Mouse (Mus musculus) limb, embryonic 10.5 days (tissue): ENCODE measurements around the gene C1qtnf1. TPM values are rescaled to one million over a fixed set of nuclear protein-coding genes. Genes with fewer than 3 reads are reported as not detected.

ENCODE experiments used
- DNase-seq: peaks from one replicate; pipeline ENCODE4 v3.0.0-alpha.2; 2017; ENCODE audit warnings: low spot score
- H3K27ac ChIP-seq: fragments of 300-500 bp; sonication (generic); 2 replicates; pipeline ENCODE4 v1.5.1; 2016; ENCODE audit warnings: mild to moderate bottlenecking
- H3K27me3 ChIP-seq: fragments of 300-500 bp; sonication (generic); 2 replicates; pipeline ENCODE4 v1.6.1; 2016; ENCODE audit warnings: low read depth, mild to moderate bottlenecking; ENCODE audit not compliant: poor library complexity, severe bottlenecking
- H3K36me3 ChIP-seq: fragments of 300-500 bp; sonication (generic); 2 replicates; pipeline ENCODE4 v1.6.1; 2016; ENCODE audit warnings: mild to moderate bottlenecking, moderate library complexity
- H3K4me1 ChIP-seq: fragments of 300-500 bp; sonication (generic); 2 replicates; pipeline ENCODE4 v1.6.1; 2016
- H3K4me3 ChIP-seq: fragments of 300-500 bp; sonication (generic); 2 replicates; pipeline ENCODE4 v1.5.1; 2016; ENCODE audit warnings: mild to moderate bottlenecking, moderate library complexity
- H3K9me3 ChIP-seq: fragments of 300-500 bp; sonication (generic); replicated peaks from 2 replicates; pipeline ENCODE4 v1.6.1; 2016; ENCODE audit warnings: mild to moderate bottlenecking
- WGBS: fragments of 180-500 bp; shearing (Covaris S2); methylation state at CpG from one replicate; pipeline ENCODE4 v1.1.7; 2016; 5-methylcytosine and 5-hydroxymethylcytosine counted together
- polyA plus RNA-seq: library from polyadenylated mRNA; unstranded; fragments of >200 nt; fragmentation: Nextera tagmentation; extraction: Ambion mirVana; gene quantifications from 2 replicates; pipeline ENCODE4 v1.2.1, GENCODE M21; 2016

Gene C1qtnf1
- polyA plus RNA-seq, 1 experiment from 2014 or later: 3.1 TPM

DNA sequence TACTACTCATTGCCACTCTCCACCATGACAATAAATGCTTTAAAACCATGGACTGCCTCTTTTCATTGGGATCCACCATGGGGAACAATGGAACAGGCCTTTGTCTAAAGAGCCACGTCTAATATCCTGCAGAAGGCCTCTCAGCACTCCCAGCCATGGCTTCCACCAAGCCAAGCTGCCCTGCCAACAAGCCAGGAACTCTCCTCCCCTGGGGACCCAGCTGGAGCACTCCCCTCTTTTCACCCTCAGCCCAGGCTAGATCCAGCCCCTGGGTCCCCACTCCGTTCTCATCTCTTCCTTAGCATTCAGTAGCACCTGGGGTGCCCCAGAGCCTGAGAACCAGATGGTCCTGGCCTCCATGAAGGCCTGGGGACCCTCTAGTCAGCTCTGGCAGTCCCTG lies 25.0 kb downstream of the C1qtnf1 start:
- no peak for DNase-seq
- WGBS: 73% methylated on average over 2 of the region's 2 CpGs
- no peaks in the 10 kb centered on the region for H3K36me3 ChIP-seq
- no peaks in the 10 kb centered on the region for H3K27me3 ChIP-seq
- peaks cover 3% of the 10 kb centered on the region; the same call in 1 of the 2 replicates for H3K4me1 ChIP-seq
- H3K4me3 ChIP-seq: no peak overlapping the region
- H3K9me3 ChIP-seq: no peaks in the 10 kb centered on the region
- no peak overlapping the region for H3K27ac ChIP-seq

DNA sequence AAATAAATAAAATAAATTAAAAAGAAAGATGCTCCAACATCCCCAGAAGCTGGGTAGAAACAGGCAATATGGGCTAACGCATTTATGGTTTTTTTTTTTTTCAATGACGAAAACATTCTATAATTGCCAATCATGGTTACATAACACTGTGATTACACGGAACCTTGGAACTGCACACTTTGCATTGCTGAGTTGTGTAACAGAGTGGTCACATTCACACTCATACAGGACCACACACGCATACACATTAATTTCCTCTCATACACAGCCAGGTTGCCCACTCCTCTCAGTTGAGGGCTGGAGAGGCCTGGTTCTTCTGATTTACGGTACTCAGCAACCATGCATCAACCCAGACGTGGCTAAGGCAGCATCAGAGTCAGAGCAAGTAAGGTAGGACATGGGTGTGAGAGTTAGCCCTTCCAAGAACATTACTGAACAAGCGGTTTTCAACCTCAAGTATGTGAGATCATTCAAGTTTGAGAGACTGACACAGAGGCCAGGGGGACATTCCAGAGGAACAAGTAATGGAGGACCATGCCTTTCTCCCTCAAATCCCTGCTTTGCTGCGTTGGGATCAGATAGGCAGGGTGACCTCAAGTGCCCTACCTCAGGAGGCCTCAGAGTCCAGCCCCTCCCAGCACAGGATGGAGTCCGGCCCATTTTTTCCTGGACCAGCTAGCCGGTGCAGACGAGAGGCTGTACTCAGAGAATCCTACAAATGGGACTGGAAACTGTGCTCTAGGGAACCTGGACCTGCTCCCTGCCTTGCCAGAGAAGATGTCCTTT lies 26.1 kb downstream of the C1qtnf1 start:
- Histone ChIP-seq H3K4me1 (peaks cover 6% of the 10 kb centered on the region), H3K9me3 (no peaks in the 10 kb centered on the region), H3K36me3 (no peaks in the 10 kb centered on the region), H3K27me3 (no peaks in the 10 kb centered on the region), H3K27ac (no peak overlapping the region), H3K4me3 (no peak overlapping the region)
- no peak for DNase-seq
- WGBS: 78% methylated on average over 11 of the region's 11 CpGs

DNA sequence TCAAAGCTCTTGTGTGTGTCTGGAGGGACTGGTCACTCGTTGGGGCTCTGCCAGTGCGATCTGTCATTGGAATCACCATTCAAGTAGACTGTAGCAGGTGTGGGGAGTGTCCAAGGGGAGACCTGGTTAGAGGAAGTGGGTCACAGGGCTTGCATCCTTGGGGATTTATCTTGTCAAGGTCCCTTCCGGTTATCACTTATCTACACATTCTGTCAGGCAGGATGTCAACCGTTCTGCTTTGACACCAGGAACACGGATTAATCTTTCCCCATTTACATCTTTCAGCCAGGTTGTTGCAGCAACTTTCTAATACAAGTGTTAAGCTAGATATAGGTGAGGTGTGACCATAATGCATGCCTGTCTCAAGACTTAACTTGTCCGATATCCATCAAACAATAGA lies 27.8 kb downstream of the C1qtnf1 start:
- WGBS: 89% methylated on average over 6 of the region's 6 CpGs
- H3K9me3 ChIP-seq: no peaks in the 10 kb centered on the region
- DNase-seq: no peak
- H3K4me1 ChIP-seq: peaks cover 13% of the 10 kb centered on the region
- H3K27me3 ChIP-seq: no peaks in the 10 kb centered on the region
- no peaks in the 10 kb centered on the region for H3K36me3 ChIP-seq
- no peak overlapping the region for H3K27ac ChIP-seq
- H3K4me3 ChIP-seq: no peak overlapping the region

DNA sequence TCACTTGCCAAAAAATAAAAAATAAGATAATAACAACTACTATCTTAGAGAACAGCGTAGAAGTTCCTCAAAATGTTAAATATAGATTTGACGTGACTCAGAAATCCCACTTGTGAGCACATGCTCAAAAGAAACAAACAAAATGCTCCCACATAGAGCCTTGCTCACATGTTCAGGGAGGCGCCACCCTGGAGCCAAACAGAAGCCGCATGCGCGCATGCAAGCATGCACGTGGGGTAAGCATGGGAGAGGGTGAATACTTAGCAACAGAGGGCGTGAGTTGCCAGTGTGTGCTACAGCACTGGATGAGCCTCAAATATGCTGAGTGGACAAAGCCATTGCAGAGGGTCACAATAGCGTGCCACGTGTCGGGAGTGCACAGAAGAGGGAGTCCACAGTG lies 28.9 kb downstream of the C1qtnf1 start:
- WGBS: 85% methylated on average over 11 of the region's 11 CpGs
- DNase-seq: no peak
- peaks cover 13% of the 10 kb centered on the region for H3K4me1 ChIP-seq

DNA sequence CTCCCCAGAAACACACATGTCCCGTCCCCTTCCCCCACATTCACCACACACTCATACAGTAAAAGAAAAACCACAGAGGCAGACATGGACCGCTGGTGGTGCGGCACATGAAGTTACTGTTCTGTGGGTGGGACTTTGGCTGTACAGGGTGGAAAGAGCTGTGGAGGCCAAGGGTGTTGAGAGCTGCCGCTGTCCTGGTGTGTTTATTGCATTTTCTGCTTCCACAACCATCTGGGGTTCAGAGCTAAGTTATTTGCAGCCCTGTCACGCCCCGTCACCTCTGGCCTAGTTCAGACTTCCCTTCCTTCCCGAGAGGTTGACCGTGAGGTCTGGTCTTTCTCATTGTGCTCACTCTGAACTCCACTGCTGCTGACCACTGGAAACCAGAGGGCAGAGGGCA lies 31.0 kb downstream of the C1qtnf1 start:
- no peak for DNase-seq
- peak overlapping the region; percentile 7; the same call in 1 of the 2 replicates for H3K4me3 ChIP-seq
- WGBS: 28% methylated on average over 8 of the region's 8 CpGs
- no peaks in the 10 kb centered on the region for H3K36me3 ChIP-seq
- no peaks in the 10 kb centered on the region for H3K9me3 ChIP-seq
- peaks cover 13% of the 10 kb centered on the region for H3K4me1 ChIP-seq
- H3K27ac ChIP-seq: peak overlapping the region; percentile 58
- no peaks in the 10 kb centered on the region for H3K27me3 ChIP-seq

More for the DNA sequence above, 28.9 kb downstream of the C1qtnf1 start:
- no peaks in the 10 kb centered on the region for H3K36me3 ChIP-seq
- H3K4me3 ChIP-seq: no peak overlapping the region
- H3K9me3 ChIP-seq: no peaks in the 10 kb centered on the region
- H3K27ac ChIP-seq: no peak overlapping the region
- H3K27me3 ChIP-seq: no peaks in the 10 kb centered on the region

DNA sequence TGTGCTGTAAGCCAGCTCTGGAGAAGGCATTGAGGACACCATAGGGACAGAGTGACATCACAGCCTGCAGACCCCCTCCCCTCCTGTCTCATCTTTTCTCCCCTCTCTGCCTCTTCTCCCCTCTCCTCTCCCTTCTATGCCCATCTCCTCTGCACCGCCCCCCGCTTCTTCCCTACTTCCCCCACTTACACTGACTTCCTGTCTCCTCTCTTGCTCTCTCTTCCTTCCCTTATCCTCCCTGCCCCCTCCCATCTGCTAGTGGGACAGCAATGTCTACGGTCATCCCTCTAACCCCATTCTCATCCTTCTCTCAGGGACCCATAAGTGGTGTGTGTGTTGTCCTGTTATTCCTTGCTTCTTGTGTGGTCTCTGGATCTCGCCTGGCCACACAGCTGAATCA lies 31.5 kb downstream of the C1qtnf1 start:
- 66% methylated on average over 4 of the region's 4 CpGs for WGBS
- H3K27ac ChIP-seq: peak overlapping the region; percentile 58; the same call in 1 of the 2 replicates
- no peaks in the 10 kb centered on the region for H3K9me3 ChIP-seq
- H3K27me3 ChIP-seq: no peaks in the 10 kb centered on the region
- no peak overlapping the region for H3K4me3 ChIP-seq
- H3K36me3 ChIP-seq: no peaks in the 10 kb centered on the region
- no peak for DNase-seq
- H3K4me1 ChIP-seq: peaks cover 15% of the 10 kb centered on the region

DNA sequence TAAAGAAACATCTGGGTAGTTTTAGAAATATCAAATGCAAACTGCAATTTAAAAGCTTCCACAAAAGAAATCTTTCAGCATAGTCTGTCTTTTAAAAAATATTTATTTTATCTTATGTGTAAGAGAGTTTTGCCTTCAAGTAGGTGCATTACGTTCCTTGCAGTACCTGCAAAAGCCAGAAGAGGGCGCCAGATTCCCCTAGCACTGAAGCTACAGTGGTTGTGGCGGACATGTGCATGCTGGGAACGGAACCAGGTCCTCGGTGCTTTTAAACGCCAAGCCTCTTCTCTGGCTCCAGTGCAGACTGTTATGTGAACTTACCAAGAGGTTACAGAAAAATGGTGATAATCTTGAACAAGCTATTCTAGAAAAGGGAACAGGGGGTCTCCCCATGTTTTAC lies 32.3 kb downstream of the C1qtnf1 start:
- H3K4me3 ChIP-seq: no peak overlapping the region
- H3K27ac ChIP-seq: no peak overlapping the region
- no peaks in the 10 kb centered on the region for H3K27me3 ChIP-seq
- peaks cover 18% of the 10 kb centered on the region for H3K4me1 ChIP-seq
- peak; percentile 53 for DNase-seq
- WGBS: 70% methylated on average over 6 of the region's 6 CpGs
- H3K36me3 ChIP-seq: no peaks in the 10 kb centered on the region
- no peaks in the 10 kb centered on the region for H3K9me3 ChIP-seq

DNA sequence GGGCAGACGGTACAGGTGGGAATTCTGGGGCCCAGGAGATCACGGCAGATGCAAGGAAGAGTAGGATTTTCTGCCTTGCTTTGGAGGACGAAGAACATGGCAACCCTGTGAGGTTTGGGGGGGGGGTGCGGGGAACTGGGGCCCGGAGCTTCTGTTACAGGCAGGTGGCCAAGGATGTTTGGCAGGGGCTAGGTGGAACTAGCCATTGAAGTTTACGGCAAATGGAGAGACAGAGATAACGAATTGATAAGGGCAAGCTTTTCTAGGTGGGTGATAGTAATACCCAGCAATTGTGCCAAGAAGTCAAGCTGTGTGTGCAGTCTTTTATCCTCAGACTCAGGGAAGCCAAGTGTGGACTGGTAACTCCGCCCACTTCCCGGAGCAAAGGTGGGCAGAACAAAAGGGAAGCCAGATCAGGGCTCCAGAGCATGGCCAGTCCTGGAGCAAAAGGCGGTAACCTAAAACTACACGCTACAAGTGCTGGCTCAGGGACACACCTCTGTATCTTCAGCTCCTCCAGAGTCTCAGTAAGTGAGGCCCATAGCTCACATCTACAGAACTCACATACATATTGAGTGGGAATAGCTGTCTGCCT lies 39.5 kb downstream of the C1qtnf1 start:
- 78% methylated on average over 11 of the region's 11 CpGs for WGBS
- H3K4me1 ChIP-seq: peaks cover 21% of the 10 kb centered on the region
- no peaks in the 10 kb centered on the region for H3K27me3 ChIP-seq
- no peaks in the 10 kb centered on the region for H3K36me3 ChIP-seq
- H3K4me3 ChIP-seq: no peak overlapping the region
- no peak overlapping the region for H3K27ac ChIP-seq
- no peak for DNase-seq
- no peaks in the 10 kb centered on the region for H3K9me3 ChIP-seq

DNA sequence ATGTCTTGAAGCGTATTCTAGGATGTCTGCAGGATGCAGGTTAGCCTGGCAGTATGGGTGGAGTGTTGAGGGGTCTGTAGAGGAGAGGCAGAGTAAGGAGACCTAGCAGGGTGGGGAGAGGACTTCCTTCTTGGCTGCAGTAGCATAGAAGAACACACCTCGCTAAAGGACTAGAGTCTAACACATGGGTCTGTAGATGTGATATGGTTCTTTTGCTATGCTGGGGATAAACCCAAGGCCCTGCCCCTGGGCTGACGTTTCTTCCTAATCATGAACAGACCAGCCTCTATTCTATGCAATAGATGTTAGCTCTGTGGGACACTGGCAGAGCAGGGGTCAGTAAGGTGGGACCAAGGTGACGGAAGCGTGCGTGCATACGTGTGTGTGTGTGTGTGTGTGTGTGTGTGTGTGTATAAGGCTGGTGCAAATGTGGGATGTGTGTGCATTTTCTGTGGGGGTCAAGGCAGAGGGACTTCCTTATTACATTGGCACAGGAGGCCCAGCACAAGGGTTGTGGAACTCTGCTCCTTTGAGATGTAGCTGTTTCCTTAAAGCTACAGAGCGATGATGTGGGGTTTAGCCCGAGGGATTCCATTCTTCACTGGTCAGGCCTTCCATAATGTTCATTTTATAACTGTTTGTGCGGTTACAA lies 41.6 kb downstream of the C1qtnf1 start:
- Histone ChIP-seq H3K9me3 (no peaks in the 10 kb centered on the region), H3K36me3 (no peaks in the 10 kb centered on the region), H3K27me3 (no peaks in the 10 kb centered on the region), H3K4me1 (peaks cover 18% of the 10 kb centered on the region), H3K4me3 (no peak overlapping the region), H3K27ac (no peak overlapping the region)
- WGBS: 88% methylated on average over 10 of the region's 10 CpGs
- no peak for DNase-seq

DNA sequence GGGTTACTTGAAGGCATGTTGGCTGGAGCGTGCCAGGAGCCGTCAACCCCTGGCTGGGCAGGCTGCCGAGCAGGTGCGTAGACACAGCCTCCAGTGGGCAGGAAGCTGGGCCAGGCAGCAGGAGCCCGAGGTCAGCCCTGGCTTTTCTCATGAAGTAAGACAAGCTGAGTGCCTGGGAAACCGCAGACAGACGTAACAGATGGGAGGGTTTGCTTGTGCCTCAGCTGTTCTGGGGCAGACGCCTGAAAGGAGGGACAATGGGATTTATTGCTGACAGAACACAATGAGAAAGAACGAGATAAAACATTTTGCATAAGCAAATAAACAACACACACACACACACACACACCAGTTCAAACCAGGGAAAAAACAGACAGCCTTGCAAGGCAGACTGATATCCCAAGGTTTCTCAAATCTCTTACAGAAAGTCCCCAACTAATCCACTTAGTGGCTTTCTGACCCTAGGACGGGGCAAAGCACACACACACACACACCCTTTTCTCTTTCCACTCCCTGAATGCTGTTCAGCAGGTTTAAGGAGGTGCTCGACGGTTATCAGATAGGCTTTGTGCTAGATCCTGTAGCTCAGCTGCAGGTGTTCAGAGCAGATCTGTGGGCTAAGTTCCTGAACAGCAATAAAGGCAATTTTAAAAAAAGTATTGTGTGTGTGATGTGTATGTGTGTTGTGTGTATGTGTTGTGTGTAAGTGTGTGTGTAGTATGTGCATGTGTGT lies 42.4 kb downstream of the C1qtnf1 start:
- 41% methylated on average over 12 of the region's 12 CpGs for WGBS
- no peak overlapping the region for H3K27ac ChIP-seq
- H3K9me3 ChIP-seq: no peaks in the 10 kb centered on the region

DNA sequence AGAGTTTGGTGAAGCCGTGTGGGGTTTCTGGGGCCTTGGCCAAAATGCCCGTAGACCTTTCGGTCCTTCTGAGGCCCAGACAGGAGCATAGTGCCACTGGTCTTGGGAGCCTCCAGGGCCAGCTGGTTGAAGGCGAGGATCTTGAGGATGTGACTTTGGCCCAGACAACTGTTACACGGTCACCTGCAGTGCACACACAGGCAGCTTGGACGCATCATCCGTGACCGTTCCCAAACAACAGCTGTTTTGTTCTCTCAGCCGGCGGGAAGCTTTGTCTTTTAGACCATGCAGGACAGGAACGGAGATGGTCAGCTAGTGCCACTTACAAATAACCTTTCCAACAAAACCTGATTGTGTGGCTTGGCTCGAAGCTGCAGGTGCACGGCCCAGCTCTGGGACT lies 43.7 kb downstream of the C1qtnf1 start:
- Histone ChIP-seq H3K4me3 (no peak overlapping the region), H3K27ac (no peak overlapping the region), H3K4me1 (peaks cover 30% of the 10 kb centered on the region), H3K9me3 (no peaks in the 10 kb centered on the region), H3K36me3 (no peaks in the 10 kb centered on the region), H3K27me3 (no peaks in the 10 kb centered on the region)
- DNase-seq: no peak
- WGBS: 93% methylated on average over 13 of the region's 13 CpGs

More for the DNA sequence above, 42.4 kb downstream of the C1qtnf1 start:
- Histone ChIP-seq H3K4me3 (no peak overlapping the region), H3K27me3 (no peaks in the 10 kb centered on the region), H3K36me3 (no peaks in the 10 kb centered on the region), H3K4me1 (peaks cover 18% of the 10 kb centered on the region)
- DNase-seq: no peak

DNA sequence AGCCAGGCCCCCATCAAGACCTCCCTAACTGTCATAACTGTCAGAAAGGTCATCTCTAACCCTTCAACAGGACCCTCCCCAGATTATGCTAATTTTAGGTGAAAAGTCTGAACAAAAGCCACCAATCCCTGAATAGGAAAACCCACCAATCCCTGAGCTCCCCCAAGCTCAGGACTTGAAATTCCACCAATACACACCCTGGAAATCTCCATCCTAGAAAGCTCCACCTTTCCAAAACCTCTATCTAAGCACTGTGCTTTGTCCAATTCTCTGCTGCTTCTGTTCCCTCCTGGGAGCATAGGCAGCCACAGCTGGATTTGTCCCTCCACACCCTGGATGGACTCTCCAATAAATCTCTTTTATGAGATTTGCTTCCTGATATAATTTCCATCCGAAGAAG lies 45.2 kb downstream of the C1qtnf1 start:
- 90% methylated on average over 1 of the region's 1 CpGs for WGBS
- H3K36me3 ChIP-seq: no peaks in the 10 kb centered on the region

More for the DNA sequence above, 45.2 kb downstream of the C1qtnf1 start:
- Histone ChIP-seq H3K27me3 (no peaks in the 10 kb centered on the region), H3K27ac (no peak overlapping the region), H3K9me3 (no peaks in the 10 kb centered on the region), H3K4me3 (no peak overlapping the region), H3K4me1 (peaks cover 38% of the 10 kb centered on the region)
- no peak for DNase-seq
